Mouse (Mus musculus) neural tube, embryonic 13.5 days (tissue): ENCODE data around the gene Olfr597. TPM values are rescaled to one million over a fixed set of nuclear protein-coding genes. Genes with fewer than 3 reads are reported as not detected.
"Not testable (repeated sequence)": the region's sequence is repeated elsewhere in the genome, so short reads cannot be mapped to it uniquely, and the experiment has no call there.

ENCODE experiments used
- ATAC-seq: fragments of 200-750 bp; cut with Nextera tagmentation; 2 replicates; pipeline ENCODE4 v1.8.0; 2017; ENCODE audit warnings: low read depth, mild to moderate bottlenecking, moderate TSS enrichment, moderate library complexity
- H3K27ac ChIP-seq: fragments of 300-500 bp; sonication (generic); replicated peaks from 2 replicates; pipeline ENCODE4 v1.5.1; 2015; ENCODE audit warnings: moderate library complexity, mild to moderate bottlenecking, inconsistent platforms
- H3K27me3 ChIP-seq: fragments of 300-500 bp; sonication (generic); 2 replicates; pipeline ENCODE4 v1.6.1; 2015; ENCODE audit warnings: mild to moderate bottlenecking, inconsistent platforms
- H3K36me3 ChIP-seq: fragments of 300-500 bp; sonication (generic); 2 replicates; pipeline ENCODE4 v1.6.1; 2015; ENCODE audit warnings: mild to moderate bottlenecking, inconsistent platforms
- H3K4me1 ChIP-seq: fragments of 300-500 bp; sonication (generic); replicated peaks from 2 replicates; pipeline ENCODE4 v1.6.1; 2015; ENCODE audit warnings: inconsistent platforms
- H3K4me2 ChIP-seq: fragments of 300-500 bp; sonication (generic); 2 replicates; pipeline ENCODE4 v1.6.1; 2015; ENCODE audit warnings: inconsistent platforms, mild to moderate bottlenecking, moderate library complexity
- H3K4me3 ChIP-seq: fragments of 300-500 bp; sonication (generic); 2 replicates; pipeline ENCODE4 v1.5.1; 2015; ENCODE audit warnings: mild to moderate bottlenecking, inconsistent platforms
- H3K9ac ChIP-seq: fragments of 300-500 bp; sonication (generic); 2 replicates; pipeline ENCODE4 v1.6.1; 2015; ENCODE audit warnings: moderate library complexity, mild to moderate bottlenecking, inconsistent platforms
- H3K9me3 ChIP-seq: fragments of 300-500 bp; sonication (generic); 2 replicates; pipeline ENCODE4 v1.6.1; 2016; ENCODE audit warnings: inconsistent platforms
- WGBS: fragments of 180-500 bp; shearing (Covaris S2); methylation state at CpG from one replicate; pipeline ENCODE4 v1.1.7; 2015; 5-methylcytosine and 5-hydroxymethylcytosine counted together
- microRNA-seq: library from miRNA; unstranded; fragments of <30 nt; microRNA quantifications from one replicate; pipeline ENCODE4, GENCODE M21; 2016
- polyA plus RNA-seq: library from polyadenylated mRNA; unstranded; fragments of >200 nt; fragmentation: Nextera tagmentation; extraction: Ambion mirVana; gene quantifications from 2 replicates; pipeline ENCODE4 v1.2.1, GENCODE M21; 2015

Gene Olfr597
- not detected in 2 replicates for polyA plus RNA-seq

DNA sequence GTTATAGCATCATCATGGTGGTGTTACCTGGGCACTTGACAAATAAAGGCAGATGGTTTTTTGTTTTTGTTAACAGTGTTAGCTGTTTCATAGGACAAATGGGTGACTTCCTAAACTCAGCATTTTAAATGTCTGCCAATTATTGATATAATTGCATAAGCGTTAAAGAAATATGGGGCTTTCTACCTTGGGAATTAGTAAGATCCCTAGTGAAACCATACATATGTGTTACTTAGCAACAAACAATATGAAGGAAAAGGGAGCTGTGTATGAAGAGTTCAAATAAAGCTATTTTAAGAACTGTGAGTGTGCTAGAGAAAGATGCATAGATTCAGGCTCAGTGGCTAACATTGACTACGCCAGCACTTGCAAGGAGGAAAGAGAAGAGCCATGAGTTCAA is at the start of gene Olfr597:
Gene Olfr597 (plus strand): TSS at position 301 of the 400 bp plus-strand sequence.
- ATAC-seq, H3K9ac ChIP-seq, H3K9me3 ChIP-seq, H3K27me3 ChIP-seq, H3K27ac ChIP-seq, H3K4me3 ChIP-seq, H3K4me2 ChIP-seq, H3K36me3 ChIP-seq, H3K4me1 ChIP-seq: not testable (repeated sequence)
- WGBS, result 94% methylated on average over 2 of the region's 2 CpGs

DNA sequence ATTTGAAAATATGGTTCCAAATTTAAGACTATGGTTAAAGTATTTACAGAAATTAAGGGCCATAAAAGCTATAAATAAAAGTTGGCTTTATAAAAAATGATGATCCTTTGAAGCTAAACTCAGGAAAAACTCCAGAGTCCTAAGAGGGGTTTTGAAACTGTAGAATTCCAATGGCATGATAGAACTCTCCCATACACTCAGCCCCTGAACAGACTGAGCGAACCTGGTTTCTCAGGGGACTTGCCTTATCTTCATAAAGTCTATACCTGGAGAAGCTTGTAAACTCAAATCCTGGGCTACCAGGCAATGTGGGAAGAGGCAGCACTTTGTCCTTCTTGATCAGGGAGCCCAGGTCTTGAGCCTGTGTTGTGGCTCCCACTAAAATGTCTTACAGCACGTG is 10.8 kb upstream of the Olfr597 start, which contains the start of gene Olfr596:
Gene Olfr596 (plus strand): TSS at position 301 of the 400 bp plus-strand sequence.
- WGBS, result 95% methylated on average over 2 of the region's 2 CpGs
- ATAC-seq, H3K9ac ChIP-seq, H3K27me3 ChIP-seq, H3K9me3 ChIP-seq, H3K36me3 ChIP-seq, H3K4me2 ChIP-seq, H3K4me3 ChIP-seq, H3K4me1 ChIP-seq, H3K27ac ChIP-seq: not testable (repeated sequence)

DNA sequence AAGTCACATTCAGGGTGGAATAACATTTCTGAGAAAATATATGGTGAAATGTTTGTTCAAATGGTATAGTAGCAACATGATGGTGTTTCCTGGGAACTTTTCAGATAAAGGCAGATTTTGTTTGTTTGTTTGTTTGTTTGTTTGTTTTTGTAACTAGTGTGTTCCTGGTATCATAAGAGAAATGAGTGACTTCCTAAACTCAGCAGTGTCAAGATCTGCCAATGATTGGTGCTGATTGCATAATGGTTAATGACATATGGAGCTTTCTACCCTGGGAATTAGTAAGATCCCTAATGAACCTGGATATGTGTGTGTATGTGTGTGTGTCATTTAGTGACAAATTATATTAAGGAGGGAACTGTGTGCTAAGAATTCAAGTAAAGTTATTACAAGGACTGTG is 7.2 kb downstream of the Olfr597 start, which contains the start of gene Olfr598:
Gene Olfr598 (plus strand): TSS at position 301 of the 400 bp plus-strand sequence.
- ATAC-seq, result no peak
- no peaks in the 10 kb centered on the region for H3K4me1 ChIP-seq
- no peak within 1 kb of the TSS for H3K9ac ChIP-seq
- H3K36me3 ChIP-seq, result no peaks in the 10 kb centered on the region
- no peaks in the 10 kb centered on the region for H3K9me3 ChIP-seq
- H3K4me2 ChIP-seq, result no peak within 1 kb of the TSS
- no peak within 1 kb of the TSS for H3K4me3 ChIP-seq
- no peaks in the 10 kb centered on the region for H3K27me3 ChIP-seq
- no peak within 1 kb of the TSS for H3K27ac ChIP-seq

DNA sequence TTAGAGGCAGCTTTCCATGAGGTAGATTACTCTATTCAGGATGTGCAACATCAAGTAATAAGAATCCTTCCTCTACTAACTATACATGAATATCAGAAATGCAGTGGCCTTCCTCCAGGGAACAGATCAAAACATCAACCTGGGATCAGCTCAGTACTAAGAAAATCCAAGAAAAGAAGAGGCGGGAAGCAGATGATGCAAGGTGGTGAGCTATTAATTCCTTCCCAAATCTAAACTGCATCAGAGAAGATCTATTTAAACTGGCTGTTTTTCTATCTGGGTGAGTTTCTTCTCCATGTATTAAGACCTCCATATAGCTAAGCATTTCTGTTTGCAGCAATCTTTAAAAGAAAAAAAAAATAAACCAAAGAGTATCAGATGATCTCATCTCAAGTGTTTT is 19.5 kb downstream of the Olfr597 start, which contains the start of gene Olfr599:
Gene Olfr599 (plus strand): TSS at position 301 of the 400 bp plus-strand sequence.
- Histone ChIP-seq H3K27ac (no peak within 1 kb of the TSS), H3K4me3 (no peak within 1 kb of the TSS), H3K9ac (no peak within 1 kb of the TSS), H3K9me3 (no peaks in the 10 kb centered on the region), H3K27me3 (no peaks in the 10 kb centered on the region), H3K36me3 (no peaks in the 10 kb centered on the region), H3K4me1 (no peaks in the 10 kb centered on the region), H3K4me2 (no peak within 1 kb of the TSS)
- no peak for ATAC-seq
- 88% methylated on average over 1 of the region's 1 CpGs for WGBS

DNA sequence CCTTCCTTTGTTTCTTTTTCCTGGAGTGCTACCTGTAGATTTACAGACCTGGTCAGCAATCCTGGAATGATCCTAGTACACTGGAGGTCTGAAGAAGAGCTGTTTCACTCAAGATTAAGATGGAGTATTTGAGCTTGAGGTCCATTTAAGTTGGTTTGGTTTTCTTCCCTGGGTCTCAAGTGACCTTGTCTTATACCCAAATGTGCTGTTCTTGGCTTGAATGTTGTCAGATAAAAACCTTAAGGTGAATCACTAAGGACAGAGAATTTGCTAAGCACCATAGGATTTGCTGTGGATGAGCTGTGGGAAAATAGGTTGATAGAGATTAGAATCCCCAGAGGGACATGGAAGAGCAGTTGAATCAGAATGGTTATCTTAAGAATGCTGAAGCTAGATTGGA is 33.5 kb downstream of the Olfr597 start, which contains the start of gene Olfr600:
Gene Olfr600 (minus strand): TSS at position 101 of the 400 bp plus-strand sequence.
- Histone ChIP-seq H3K36me3 (no peaks in the 10 kb centered on the region), H3K27ac (no peak within 1 kb of the TSS), H3K27me3 (no peaks in the 10 kb centered on the region), H3K4me2 (no peak within 1 kb of the TSS), H3K9ac (no peak within 1 kb of the TSS), H3K4me3 (no peak within 1 kb of the TSS), H3K4me1 (no peaks in the 10 kb centered on the region), H3K9me3 (no peaks in the 10 kb centered on the region)
- no peak for ATAC-seq

DNA sequence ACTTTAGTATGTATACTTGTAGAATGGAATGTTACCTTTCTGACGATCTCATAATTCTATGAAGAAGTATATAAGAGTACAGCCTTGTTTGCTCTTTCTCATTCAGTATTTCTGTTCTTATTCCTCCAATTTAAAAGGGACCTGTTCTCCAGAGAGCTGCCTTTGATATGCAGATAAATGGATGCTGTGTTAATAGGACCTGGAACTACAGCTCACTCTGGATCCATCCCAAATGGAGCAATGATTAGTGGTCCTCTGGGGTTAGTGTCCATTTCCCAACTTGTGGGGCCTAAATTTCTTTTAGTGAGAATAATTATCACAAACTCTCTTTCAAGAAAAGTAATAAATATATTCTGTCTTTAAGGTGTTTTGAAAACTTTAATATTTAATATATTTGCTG is 46.4 kb downstream of the Olfr597 start, which contains the start of gene Olfr601:
Gene Olfr601 (minus strand): TSS at position 101 of the 400 bp plus-strand sequence.
- Histone ChIP-seq H3K9ac (no peak within 1 kb of the TSS), H3K9me3 (no peaks in the 10 kb centered on the region), H3K4me2 (no peak within 1 kb of the TSS), H3K4me3 (no peak within 1 kb of the TSS), H3K27me3 (no peaks in the 10 kb centered on the region), H3K4me1 (no peaks in the 10 kb centered on the region), H3K27ac (no peak within 1 kb of the TSS), H3K36me3 (no peaks in the 10 kb centered on the region)
- ATAC-seq, result no peak
- WGBS, result 88% methylated on average over 1 of the region's 1 CpGs

Small RNA genes within 50 kb of the gene (microRNA-seq; reads per million reads assigned to microRNA genes)
- not detected for gene Gm23550

Other genes starting within 250 kb of the Olfr597 start
- gene Olfr584, start 234.4 kb upstream of the Olfr597 start, polyA plus RNA-seq, result not detected in 2 replicates
- gene Olfr585, start 218.6 kb upstream of the Olfr597 start, polyA plus RNA-seq, result not detected in 2 replicates
- gene Olfr586, start 190.7 kb upstream of the Olfr597 start, polyA plus RNA-seq, result not detected in 2 replicates
- gene Olfr588-ps1, start 175.4 kb upstream of the Olfr597 start, polyA plus RNA-seq, result not detected in 2 replicates
- not detected in 2 replicates for gene Olfr589, start 160.0 kb upstream of the Olfr597 start, polyA plus RNA-seq
- not detected in 2 replicates for gene Olfr591, start 138.0 kb upstream of the Olfr597 start, polyA plus RNA-seq
- gene Olfr592, start 131.5 kb upstream of the Olfr597 start, polyA plus RNA-seq, result not detected in 2 replicates
- gene Olfr593, start 104.5 kb upstream of the Olfr597 start, polyA plus RNA-seq, result not detected in 2 replicates
- gene Olfr594, start 99.3 kb upstream of the Olfr597 start, polyA plus RNA-seq, result not detected in 2 replicates
- not detected in 2 replicates for gene Usp17ld, start 63.8 kb upstream of the Olfr597 start, polyA plus RNA-seq
- not detected in 2 replicates for gene Olfr596, start 10.7 kb upstream of the Olfr597 start, polyA plus RNA-seq
- not detected in 2 replicates for gene Olfr598, start 7.3 kb downstream of the Olfr597 start, polyA plus RNA-seq
- not detected in 2 replicates for gene Olfr599, start 19.6 kb downstream of the Olfr597 start, polyA plus RNA-seq
- not detected in 2 replicates for gene Olfr600, start 33.4 kb downstream of the Olfr597 start, polyA plus RNA-seq
- not detected in 2 replicates for gene Olfr601, start 46.3 kb downstream of the Olfr597 start, polyA plus RNA-seq
- not detected in 2 replicates for gene Olfr603, start 69.9 kb downstream of the Olfr597 start, polyA plus RNA-seq
- gene Usp17lc, start 98.8 kb downstream of the Olfr597 start, polyA plus RNA-seq, result not detected in 2 replicates
- gene Olfr605, start 129.1 kb downstream of the Olfr597 start, polyA plus RNA-seq, result not detected in 2 replicates
- not detected in 2 replicates for gene Olfr606, start 132.7 kb downstream of the Olfr597 start, polyA plus RNA-seq
- not detected in 2 replicates for gene Olfr607, start 147.8 kb downstream of the Olfr597 start, polyA plus RNA-seq
- gene Olfr608, start 153.6 kb downstream of the Olfr597 start, polyA plus RNA-seq, result not detected in 2 replicates
- not detected in 2 replicates for gene Olfr609, start 181.7 kb downstream of the Olfr597 start, polyA plus RNA-seq
- not detected in 2 replicates for gene Olfr610, start 195.8 kb downstream of the Olfr597 start, polyA plus RNA-seq
- gene Olfr611, start 204.5 kb downstream of the Olfr597 start, polyA plus RNA-seq, result not detected in 2 replicates
- gene Olfr612, start 226.4 kb downstream of the Olfr597 start, polyA plus RNA-seq, result not detected in 2 replicates
- not detected in 2 replicates for gene Olfr613, start 231.8 kb downstream of the Olfr597 start, polyA plus RNA-seq
- gene Olfr615, start 239.8 kb downstream of the Olfr597 start, polyA plus RNA-seq, result not detected in 2 replicates